Mouse (Mus musculus) cerebellum, adult 18-20 months (tissue): ENCODE results near the gene Unc45a.
"Not testable (repeated sequence)": the region's sequence is repeated elsewhere in the genome, so short reads cannot be mapped to it uniquely, and the experiment has no call there.

Experiments used
- DNase-seq, 2 experiments: peaks; one replicate each; pipeline ENCODE4 v3.0.0; 2021

The Unc45a gene

GRCm38 (mm10) chr7:80367232-80367631 is 26.4 kb upstream of the Unc45a start:
- DNase-seq: no peak

- no peak for DNase-seq
Measured at GRCm38 (mm10) chr7:80365759-80366158, 25.0 kb upstream of the Unc45a start.

- no peak for DNase-seq
Measured at GRCm38 (mm10) chr7:80360435-80360834, 19.6 kb upstream of the Unc45a start.

- DNase-seq: no peak
Measured at GRCm38 (mm10) chr7:80358039-80358438, 17.2 kb upstream of the Unc45a start.

- DNase-seq: peak in 1 of 2 experiments; percentile 32
Measured at GRCm38 (mm10) chr7:80357156-80357555, 16.4 kb upstream of the Unc45a start.

GRCm38 (mm10) chr7:80356351-80356750 is 15.5 kb upstream of the Unc45a start:
- peak; percentile 52 to 55 for DNase-seq

GRCm38 (mm10) chr7:80352920-80353319 is 12.1 kb upstream of the Unc45a start:
- DNase-seq: no peak

GRCm38 (mm10) chr7:80350808-80351207 is 10.0 kb upstream of the Unc45a start:
- DNase-seq: no peak

- DNase-seq: no peak
Measured at GRCm38 (mm10) chr7:80347670-80348586, 7.1 kb upstream of the Unc45a start.

- no peak for DNase-seq
Measured at GRCm38 (mm10) chr7:80346830-80347229, 6.0 kb upstream of the Unc45a start.

GRCm38 (mm10) chr7:80346173-80346572 is 5.4 kb upstream of the Unc45a start:
- no peak for DNase-seq

GRCm38 (mm10) chr7:80343270-80344018 is 2.6 kb upstream of the Unc45a start:
- no peak for DNase-seq

- DNase-seq: peak; percentile 95 to 98
Measured at GRCm38 (mm10) chr7:80342858-80343257, 2.1 kb upstream of the Unc45a start, which contains the start of gene Hddc3. Gene Hddc3 (plus strand): TSS chr7:80343104.

GRCm38 (mm10) chr7:80341793-80342192 is 988 bp upstream of the Unc45a start:
- DNase-seq: no peak

- peak; percentile 99 to 100 for DNase-seq
Measured at GRCm38 (mm10) chr7:80339793-80340628, 794 bp downstream of the Unc45a start.

- DNase-seq: peak; percentile 44 to 60
Measured at GRCm38 (mm10) chr7:80339371-80339770, 1.4 kb downstream of the Unc45a start.

- DNase-seq: no peak
Measured at GRCm38 (mm10) chr7:80336932-80337331, 3.9 kb downstream of the Unc45a start.

- no peak for DNase-seq
Measured at GRCm38 (mm10) chr7:80334848-80335247, 6.0 kb downstream of the Unc45a start.

- DNase-seq: no peak
Measured at GRCm38 (mm10) chr7:80331433-80331832, 9.4 kb downstream of the Unc45a start.

GRCm38 (mm10) chr7:80330278-80330677 is 10.5 kb downstream of the Unc45a start:
- DNase-seq: peak; percentile 63 to 64

- no peak for DNase-seq
Measured at GRCm38 (mm10) chr7:80326076-80326475, 14.7 kb downstream of the Unc45a start.

- DNase-seq: no peak
Measured at GRCm38 (mm10) chr7:80325292-80325868, 15.4 kb downstream of the Unc45a start.

GRCm38 (mm10) chr7:80324816-80325119 is 16.0 kb downstream of the Unc45a start:
- DNase-seq: not testable (repeated sequence)
